Mouse (Mus musculus) small intestine, adult 2 months (tissue): ENCODE results near the gene Neurl2.

Source experiments
- CTCF ChIP-seq: fragments of 200-500 bp; IDR thresholded peaks from 2 replicates; pipeline ENCODE4 v1.5.1; 2012; ENCODE audit warnings: low read depth, mild to moderate bottlenecking, control low read depth, inconsistent platforms, low read length, moderate library complexity, mixed read lengths; ENCODE audit not compliant: insufficient replicate concordance, insufficient read length; ENCODE audit errors: extremely low read depth
- POLR2A ChIP-seq: fragments of 200-500 bp; IDR thresholded peaks from 2 replicates; pipeline ENCODE4 v1.6.1; 2012; ENCODE audit warnings: low read depth, mild to moderate bottlenecking, control low read depth, inconsistent platforms, low read length, moderate library complexity

DNA sequence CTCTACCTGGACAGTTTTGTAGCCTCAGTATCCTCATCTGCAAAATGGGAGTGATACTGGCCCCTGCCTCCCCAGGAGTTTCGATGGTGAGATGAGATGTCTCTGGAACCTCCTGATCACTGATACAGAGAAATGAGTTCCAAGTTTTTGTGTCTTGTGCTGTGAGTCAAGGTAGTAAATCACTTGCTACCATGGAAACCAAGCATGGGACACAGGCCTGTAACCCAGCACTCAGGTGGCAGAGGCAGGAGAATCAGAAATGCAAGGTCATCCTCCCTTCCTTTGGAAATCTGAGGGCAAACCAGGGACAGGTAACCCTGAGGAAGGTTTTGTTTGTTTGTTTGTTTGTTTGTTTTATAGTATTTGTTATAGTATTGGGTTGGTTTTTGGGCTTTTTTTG, 4.2 kb downstream of the Neurl2 start:
- TF ChIP-seq CTCF (no peak), POLR2A (no peak)
